Mouse (Mus musculus) kidney, embryonic 15.5 days (tissue): ENCODE data around the gene Ppp4c. TPM values are rescaled to one million over a fixed set of nuclear protein-coding genes. Genes with fewer than 3 reads are reported as not detected.
A peak's percentile ranks its signal among the peaks of the same experiment; 100 is the strongest.

Experiments
- ATAC-seq: fragments of 200-750 bp; cut with Nextera tagmentation; replicated peaks from 2 replicates; pipeline ENCODE4 v1.8.0; 2017; ENCODE audit warnings: moderate TSS enrichment; ENCODE audit not compliant: low FRiP score
- H3K27ac ChIP-seq: fragments of 300-500 bp; sonication (generic); 2 replicates; pipeline ENCODE4 v1.5.1; 2015; ENCODE audit warnings: mild to moderate bottlenecking, inconsistent platforms
- H3K27me3 ChIP-seq: fragments of 300-500 bp; sonication (generic); 2 replicates; pipeline ENCODE4 v1.6.1; 2015; ENCODE audit warnings: inconsistent platforms
- H3K36me3 ChIP-seq: fragments of 300-500 bp; sonication (generic); 2 replicates; pipeline ENCODE4 v1.6.1; 2015; ENCODE audit warnings: inconsistent platforms
- H3K4me1 ChIP-seq: fragments of 300-500 bp; sonication (generic); 2 replicates; pipeline ENCODE4 v1.6.1; 2015; ENCODE audit warnings: inconsistent platforms
- H3K4me2 ChIP-seq: fragments of 300-500 bp; sonication (generic); 2 replicates; pipeline ENCODE4 v1.6.1; 2015; ENCODE audit warnings: moderate library complexity, mild to moderate bottlenecking, inconsistent platforms
- H3K4me3 ChIP-seq: fragments of 300-500 bp; sonication (generic); replicated peaks from 2 replicates; pipeline ENCODE4 v1.5.1; 2015; ENCODE audit warnings: mild to moderate bottlenecking, inconsistent platforms
- H3K9ac ChIP-seq: fragments of 300-500 bp; sonication (generic); 2 replicates; pipeline ENCODE4 v1.6.1; 2015; ENCODE audit warnings: mild to moderate bottlenecking, inconsistent platforms
- H3K9me3 ChIP-seq: fragments of 300-500 bp; sonication (generic); replicated peaks from 2 replicates; pipeline ENCODE4 v1.6.1; 2016; ENCODE audit warnings: inconsistent platforms
- WGBS: fragments of 180-500 bp; shearing (Covaris S2); methylation state at CpG from one replicate; pipeline ENCODE4 v1.1.7; 2015; ENCODE audit warnings: mixed read lengths; 5-methylcytosine and 5-hydroxymethylcytosine counted together
- polyA plus RNA-seq: library from polyadenylated mRNA; unstranded; fragments of >200 nt; fragmentation: Nextera tagmentation; extraction: Ambion mirVana; gene quantifications from 2 replicates; pipeline ENCODE4 v1.2.1, GENCODE M21; 2015

Ppp4c gene
- polyA plus RNA-seq, 1 experiment from 2014 or later: 272 TPM

DNA sequence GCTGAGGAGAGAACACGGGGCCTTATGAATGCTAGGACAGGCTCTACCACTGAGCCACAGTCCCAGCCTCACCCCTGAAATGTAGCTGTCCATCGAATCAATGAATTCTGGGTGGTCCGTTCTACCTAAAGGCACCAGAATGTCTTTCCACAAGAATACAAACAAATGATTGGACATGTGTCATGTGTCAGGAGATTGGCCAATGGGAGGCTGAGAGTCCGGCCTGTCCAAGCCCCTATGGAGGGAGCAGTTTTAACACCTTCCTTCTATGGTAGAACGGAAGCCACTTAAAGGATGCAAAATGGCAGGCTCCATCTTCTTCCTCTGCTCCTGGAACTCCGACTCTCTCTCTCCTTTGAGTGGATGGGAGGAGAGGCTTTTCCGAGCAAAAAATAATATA, 25.3 kb upstream of the Ppp4c start:
- H3K4me2 ChIP-seq: no peak overlapping the region
- peaks cover 8% of the 10 kb centered on the region for H3K27me3 ChIP-seq
- H3K27ac ChIP-seq: no peak overlapping the region
- H3K9ac ChIP-seq: no peak overlapping the region
- peaks cover 7% of the 10 kb centered on the region for H3K4me1 ChIP-seq
- H3K9me3 ChIP-seq: no peaks in the 10 kb centered on the region
- ATAC-seq: no peak
- H3K4me3 ChIP-seq: no peak overlapping the region
- 89% methylated on average over 7 of the region's 7 CpGs for WGBS
- no peaks in the 10 kb centered on the region for H3K36me3 ChIP-seq

DNA sequence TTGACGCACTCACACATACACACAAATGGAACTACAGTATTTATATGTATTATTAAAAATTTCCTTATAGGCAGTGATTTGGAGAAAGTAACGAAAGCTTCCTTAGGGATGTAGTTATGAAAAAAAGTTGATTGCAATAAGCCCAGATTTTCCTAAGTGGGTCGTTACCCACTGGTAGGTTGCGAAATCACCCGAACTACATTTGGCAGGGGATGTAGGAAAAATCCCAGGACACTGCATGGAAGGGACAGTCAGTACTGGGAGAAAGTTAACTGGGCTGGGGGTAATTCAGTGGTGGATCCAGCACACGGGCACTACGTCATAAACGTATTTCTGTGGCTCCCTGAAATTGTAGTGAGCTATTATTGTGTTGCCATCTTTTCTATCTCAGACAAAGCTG, 24.2 kb upstream of the Ppp4c start:
- Histone ChIP-seq H3K4me2 (no peak overlapping the region), H3K27me3 (0 out of 2 replicates have a peak, but pooled peaks cover 2% of the 10 kb centered on the region), H3K9ac (no peak overlapping the region), H3K4me1 (no peaks in the 10 kb centered on the region), H3K27ac (no peak overlapping the region), H3K36me3 (no peaks in the 10 kb centered on the region), H3K4me3 (no peak overlapping the region), H3K9me3 (no peaks in the 10 kb centered on the region)
- WGBS: 85% methylated on average over 8 of the region's 8 CpGs
- no peak for ATAC-seq

GRCm38 (mm10) chr7:126815726-126816222, 23.5 kb upstream of the Ppp4c start:
- H3K36me3 ChIP-seq: no peaks in the 10 kb centered on the region
- H3K4me3 ChIP-seq: no peak overlapping the region
- H3K9ac ChIP-seq: no peak overlapping the region
- H3K27me3 ChIP-seq: no peaks in the 10 kb centered on the region
- 58% methylated on average over 8 of the region's 8 CpGs for WGBS
- no peak for ATAC-seq
- H3K4me2 ChIP-seq: no peak overlapping the region
- no peak overlapping the region for H3K27ac ChIP-seq
- H3K9me3 ChIP-seq: no peaks in the 10 kb centered on the region
- no peaks in the 10 kb centered on the region for H3K4me1 ChIP-seq

DNA sequence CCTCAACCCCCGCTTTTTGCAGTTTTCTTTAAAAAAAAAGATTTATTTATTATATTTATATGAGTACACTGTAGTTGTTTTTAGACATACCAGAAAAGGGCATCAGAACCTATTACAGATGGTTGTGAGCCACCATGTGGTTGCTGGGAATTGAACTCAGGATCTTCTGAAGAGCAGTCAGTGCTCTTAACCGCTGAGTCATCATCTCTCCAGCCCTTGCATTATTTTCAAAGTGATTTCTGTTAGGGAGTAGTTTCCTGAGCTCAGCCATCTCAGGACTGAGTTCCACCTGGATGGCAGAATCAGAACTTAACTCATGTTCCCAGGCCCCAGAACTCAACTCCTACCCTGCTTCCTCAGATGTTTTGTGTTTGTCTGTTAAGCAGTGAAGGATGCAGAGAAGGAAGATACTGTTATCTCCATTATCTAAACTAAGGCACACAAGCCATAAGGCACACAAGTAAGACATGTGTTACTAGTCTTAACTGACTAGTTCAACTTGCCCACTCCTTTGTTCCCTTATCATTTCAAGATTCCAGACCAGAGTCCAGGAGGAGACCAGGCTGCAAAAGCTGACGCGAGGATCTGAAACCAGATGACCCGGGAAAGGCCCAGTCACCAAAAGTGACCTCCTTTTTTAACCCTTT, 17.6 kb upstream of the Ppp4c start:
- Histone ChIP-seq H3K9ac (peak overlapping the region; percentile 84), H3K36me3 (peaks cover 13% of the 10 kb centered on the region), H3K27me3 (no peaks in the 10 kb centered on the region), H3K4me2 (peak overlapping the region; percentile 89), H3K4me1 (peaks cover 30% of the 10 kb centered on the region), H3K9me3 (no peaks in the 10 kb centered on the region), H3K4me3 (peak overlapping the region; percentile 75; the same call in 1 of the 2 replicates), H3K27ac (peak overlapping the region; percentile 79)
- 53% methylated on average over 5 of the region's 5 CpGs for WGBS
- no peak for ATAC-seq

GRCm38 (mm10) chr7:126808703-126809455, 16.6 kb upstream of the Ppp4c start:
- WGBS: under 1% methylated on average over 43 of the region's 43 CpGs
- no peaks in the 10 kb centered on the region for H3K9me3 ChIP-seq
- H3K4me3 ChIP-seq: peak overlapping the region; percentile 75
- H3K27ac ChIP-seq: peak overlapping the region; percentile 79
- H3K9ac ChIP-seq: peak overlapping the region; percentile 84
- H3K36me3 ChIP-seq: peaks cover 18% of the 10 kb centered on the region
- H3K27me3 ChIP-seq: no peaks in the 10 kb centered on the region
- H3K4me1 ChIP-seq: peaks cover 30% of the 10 kb centered on the region
- ATAC-seq: peak; percentile 96
- H3K4me2 ChIP-seq: peak overlapping the region; percentile 89

DNA sequence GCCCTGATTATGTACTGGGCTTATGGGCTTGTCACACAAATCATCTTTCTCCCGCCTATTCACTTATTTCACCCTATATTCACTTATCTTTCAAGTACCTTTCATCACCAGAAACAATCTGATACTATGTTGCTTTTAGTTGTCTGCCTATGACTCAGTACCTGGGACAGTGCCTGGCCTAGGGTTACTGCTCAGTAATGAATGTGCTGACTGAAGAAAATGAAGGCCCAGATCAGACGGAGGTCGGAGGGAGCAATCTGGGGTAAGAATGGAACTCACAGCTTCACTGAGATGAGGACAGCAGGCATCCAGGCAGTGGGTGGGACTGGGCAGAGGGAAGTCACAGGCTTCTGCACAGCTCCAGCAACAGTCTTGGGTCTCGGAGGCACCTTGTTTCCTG, 15.1 kb upstream of the Ppp4c start:
- Histone ChIP-seq H3K36me3 (peaks cover 32% of the 10 kb centered on the region), H3K27me3 (no peaks in the 10 kb centered on the region), H3K4me2 (peak overlapping the region; percentile 89), H3K9ac (no peak overlapping the region), H3K4me3 (peak overlapping the region; percentile 75; the same call in 1 of the 2 replicates), H3K4me1 (peaks cover 30% of the 10 kb centered on the region), H3K27ac (no peak overlapping the region), H3K9me3 (no peaks in the 10 kb centered on the region)
- 57% methylated on average over 4 of the region's 4 CpGs for WGBS
- ATAC-seq: no peak

DNA sequence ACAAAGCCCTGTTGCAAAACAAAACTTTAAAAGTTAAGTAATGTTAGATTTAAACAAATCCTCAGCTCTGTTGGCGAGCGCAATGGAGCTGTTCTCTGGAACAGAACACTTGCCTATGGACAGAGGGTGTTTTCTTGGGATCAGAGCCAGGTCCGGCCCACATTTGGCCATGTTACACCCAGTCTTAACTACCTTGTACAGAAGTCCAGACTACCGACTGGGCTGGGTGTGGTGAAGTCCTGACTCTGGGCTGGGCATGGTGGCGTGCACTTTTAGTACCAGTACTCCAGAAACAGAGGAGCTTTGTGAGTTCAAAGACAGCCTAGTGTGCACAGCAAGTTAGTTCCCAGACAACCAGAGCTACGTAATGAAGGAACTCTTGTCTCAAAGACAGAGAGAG, 14.7 kb upstream of the Ppp4c start:
- H3K4me3 ChIP-seq: no peak overlapping the region
- no peaks in the 10 kb centered on the region for H3K27me3 ChIP-seq
- peaks cover 33% of the 10 kb centered on the region for H3K36me3 ChIP-seq
- H3K9me3 ChIP-seq: no peaks in the 10 kb centered on the region
- WGBS: 75% methylated on average over 6 of the region's 6 CpGs
- no peak overlapping the region for H3K27ac ChIP-seq
- H3K9ac ChIP-seq: no peak overlapping the region
- H3K4me2 ChIP-seq: no peak overlapping the region
- peaks cover 30% of the 10 kb centered on the region for H3K4me1 ChIP-seq
- ATAC-seq: no peak

DNA sequence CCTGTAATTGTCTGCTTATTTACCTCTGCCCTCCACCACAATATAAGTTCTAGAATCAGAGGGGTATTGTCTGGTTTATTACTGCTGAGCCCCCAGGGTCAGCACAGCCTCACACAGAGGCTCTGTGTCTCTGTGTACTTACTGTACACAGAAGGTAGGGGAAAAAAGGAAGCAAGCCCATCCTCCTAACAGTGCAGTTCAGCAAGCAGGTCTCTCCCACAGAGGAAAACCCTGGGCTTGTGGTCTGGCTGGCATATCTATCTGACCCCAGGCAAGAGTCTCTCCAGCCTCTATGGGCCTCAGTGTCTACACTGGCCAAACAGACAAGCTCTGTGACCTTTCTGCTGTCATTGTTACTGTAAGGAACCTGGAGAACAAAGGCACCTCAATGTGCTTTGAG, 11.5 kb upstream of the Ppp4c start:
- no peaks in the 10 kb centered on the region for H3K9me3 ChIP-seq
- H3K4me2 ChIP-seq: no peak overlapping the region
- no peak overlapping the region for H3K9ac ChIP-seq
- no peak overlapping the region for H3K4me3 ChIP-seq
- peaks cover 33% of the 10 kb centered on the region for H3K36me3 ChIP-seq
- H3K27me3 ChIP-seq: no peaks in the 10 kb centered on the region
- no peak overlapping the region for H3K27ac ChIP-seq
- H3K4me1 ChIP-seq: peaks cover 34% of the 10 kb centered on the region
- ATAC-seq: no peak

DNA sequence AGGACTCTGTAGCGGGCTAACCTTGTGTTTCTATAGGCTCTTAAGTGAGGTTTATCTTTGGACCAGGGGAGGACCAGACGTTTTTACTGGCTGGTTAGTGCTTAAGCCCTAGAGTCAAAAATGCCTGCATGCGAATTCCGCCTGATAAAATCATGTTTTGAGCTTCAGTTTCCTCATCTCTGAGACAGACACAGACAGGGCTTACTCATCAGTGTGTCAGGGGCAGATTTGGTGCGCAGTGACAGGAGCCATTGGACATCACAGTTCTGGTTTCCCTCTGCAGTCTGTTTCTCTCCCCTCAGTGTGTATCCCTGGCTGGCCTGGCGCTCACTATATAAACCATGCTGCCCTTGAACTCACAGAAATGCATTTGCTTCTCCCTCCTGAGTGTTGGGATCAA, 10.9 kb upstream of the Ppp4c start:
- Histone ChIP-seq H3K4me2 (no peak overlapping the region), H3K4me3 (no peak overlapping the region), H3K9ac (no peak overlapping the region), H3K36me3 (peaks cover 33% of the 10 kb centered on the region), H3K27me3 (no peaks in the 10 kb centered on the region), H3K27ac (no peak overlapping the region), H3K9me3 (no peaks in the 10 kb centered on the region), H3K4me1 (peaks cover 29% of the 10 kb centered on the region)
- ATAC-seq: no peak
- WGBS: 90% methylated on average over 6 of the region's 6 CpGs

DNA sequence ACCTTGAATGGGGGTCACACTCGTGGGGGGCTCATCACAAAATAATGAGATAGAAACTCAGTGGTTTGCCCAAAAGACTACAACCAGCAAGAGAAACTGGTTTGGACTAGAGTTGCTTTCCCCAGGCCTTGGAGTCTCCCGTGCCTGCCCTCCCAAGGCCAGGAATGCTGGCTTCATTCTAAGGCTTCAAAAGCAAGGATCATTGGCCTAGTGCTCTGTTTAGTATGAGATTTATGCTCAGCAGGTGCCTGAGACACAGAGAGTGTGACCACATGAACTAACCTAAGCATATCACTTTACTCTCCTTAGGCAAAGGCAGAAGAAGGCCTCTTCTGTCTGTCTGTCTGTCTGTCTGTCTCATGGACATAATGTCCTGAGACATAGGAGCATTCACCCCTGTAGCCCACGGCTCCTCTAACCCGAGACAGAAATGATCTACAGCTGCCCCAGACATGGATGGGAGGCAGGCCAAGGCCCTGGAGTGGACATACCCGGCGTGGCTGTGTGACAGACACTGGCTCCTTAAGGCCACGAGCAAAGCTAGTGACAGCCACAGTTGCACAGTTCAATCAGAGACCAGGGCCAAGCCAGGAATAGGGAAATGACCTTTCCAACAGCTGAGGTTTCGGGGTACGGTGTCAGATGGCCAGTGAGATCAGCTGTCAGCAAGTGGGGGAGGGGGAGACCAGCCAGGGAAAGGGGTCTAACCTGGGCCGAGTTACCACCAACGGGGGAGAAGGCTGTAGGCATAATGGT, 10.0 kb upstream of the Ppp4c start:
- 71% methylated on average over 11 of the region's 11 CpGs for WGBS
- H3K27ac ChIP-seq: no peak overlapping the region
- no peak for ATAC-seq

GRCm38 (mm10) chr7:126801057-126801422, 8.7 kb upstream of the Ppp4c start:
- Histone ChIP-seq H3K9me3 (no peaks in the 10 kb centered on the region), H3K27ac (0 out of 2 replicates have a peak overlapping the region, but pooled peaks have one; percentile 99), H3K4me1 (peaks cover 36% of the 10 kb centered on the region), H3K4me3 (no peak overlapping the region), H3K36me3 (peaks cover 43% of the 10 kb centered on the region), H3K27me3 (no peaks in the 10 kb centered on the region), H3K9ac (0 out of 2 replicates have a peak overlapping the region, but pooled peaks have one; percentile 16), H3K4me2 (no peak overlapping the region)
- 94% methylated on average over 16 of the region's 16 CpGs for WGBS
- no peak for ATAC-seq

More for the DNA sequence above, 10.0 kb upstream of the Ppp4c start:
- no peak overlapping the region for H3K4me2 ChIP-seq
- peaks cover 36% of the 10 kb centered on the region for H3K36me3 ChIP-seq
- no peak overlapping the region for H3K4me3 ChIP-seq
- H3K9ac ChIP-seq: no peak overlapping the region
- H3K4me1 ChIP-seq: peaks cover 29% of the 10 kb centered on the region
- no peaks in the 10 kb centered on the region for H3K9me3 ChIP-seq
- H3K27me3 ChIP-seq: no peaks in the 10 kb centered on the region
